ENCODE assay signal across 8 mouse cellular contexts in genomic region chr10:21991986-21992833, GRCm38 (mm10).
A peak's percentile ranks its signal among the peaks of the same experiment; 100 is the strongest.
DNase-seq lines count a peak whose midpoint lies in the region; ATAC-seq and TF ChIP-seq lines count a peak whose summit lies in the region.

No protein-coding gene starts in this region.

- TF ChIP-seq POLR2A in limb, embryonic 14.5 days (IDR thresholded peaks at IDR 0.05; ENCODE audit: borderline replicate concordance, extremely low read depth, insufficient read depth, insufficient read length) = no peak

- peaks cover 16% of the 10 kb centered on the region for H3K36me3 ChIP-seq in G1E (replicated peaks)
- H3K36me3 ChIP-seq in forebrain, embryonic 15.5 days = no peaks in the 10 kb centered on the region
- H3K36me3 ChIP-seq in hindbrain, embryonic 14.5 days (replicated peaks; ENCODE audit: control insufficient read depth, insufficient read depth) = peaks cover 15% of the 10 kb centered on the region
- H3K36me3 ChIP-seq in limb, embryonic 14.5 days (ENCODE audit: control insufficient read depth, insufficient read depth, low read length) = peaks cover 12% of the 10 kb centered on the region
- H3K36me3 ChIP-seq in midbrain, embryonic 14.5 days (ENCODE audit: control insufficient read depth, insufficient read depth, low read length) = peaks cover 13% of the 10 kb centered on the region

- WGBS in forebrain, embryonic 15.5 days = 23% methylated on average over 17 of the region's 17 CpGs
- 17% methylated on average over 17 of the region's 17 CpGs for WGBS in hindbrain, embryonic 14.5 days
- 18% methylated on average over 17 of the region's 17 CpGs for WGBS in limb, embryonic 14.5 days
- 16% methylated on average over 17 of the region's 17 CpGs for WGBS in midbrain, embryonic 14.5 days

- DNase-seq in CD4-positive, CD25-positive, alpha-beta regulatory T cell, adult 2 months (ENCODE audit: low read depth, low spot score) = peak; percentile 54
- DNase-seq in G1E (ENCODE audit: low spot score) = no peak
- DNase-seq in hindbrain, embryonic 14.5 days (ENCODE audit: low spot score) = no peak
- DNase-seq in limb, embryonic 14.5 days (ENCODE audit: low spot score) = no peak
- DNase-seq in midbrain, embryonic 14.5 days = no peak
- peak; percentile 61 for DNase-seq in telencephalon, adult 2 months (ENCODE audit: low read depth, low spot score)

- H3K27me3 ChIP-seq in G1E (ENCODE audit: insufficient read depth, low read length) = no peaks in the 10 kb centered on the region
- peaks cover 12% of the 10 kb centered on the region for H3K27me3 ChIP-seq in forebrain, embryonic 15.5 days
- H3K27me3 ChIP-seq in hindbrain, embryonic 14.5 days (ENCODE audit: control insufficient read depth, insufficient read depth, low read length) = peaks cover 13% of the 10 kb centered on the region; the same call in 1 of the 2 replicates
- no peaks in the 10 kb centered on the region for H3K27me3 ChIP-seq in limb, embryonic 14.5 days (ENCODE audit: control insufficient read depth, insufficient read depth, low read length)
- peaks cover 12% of the 10 kb centered on the region; the same call in 1 of the 2 replicates for H3K27me3 ChIP-seq in midbrain, embryonic 14.5 days (ENCODE audit: control insufficient read depth, insufficient read depth, low read length)

- H3K27ac ChIP-seq in forebrain, embryonic 15.5 days (replicated peaks) = no peak overlapping the region
- no peak overlapping the region for H3K27ac ChIP-seq in hindbrain, embryonic 14.5 days
- 0 out of 2 replicates have a peak overlapping the region, but pooled peaks have one; percentile 9 for H3K27ac ChIP-seq in limb, embryonic 14.5 days (replicated peaks; ENCODE audit: low read depth, low read length)
- H3K27ac ChIP-seq in midbrain, embryonic 14.5 days (replicated peaks; ENCODE audit: low read depth, low read length) = no peak overlapping the region

- H3K4me1 ChIP-seq in G1E (ENCODE audit: insufficient read depth, low read depth, low read length) = peaks cover 31% of the 10 kb centered on the region
- peaks cover 31% of the 10 kb centered on the region for H3K4me1 ChIP-seq in forebrain, embryonic 15.5 days
- H3K4me1 ChIP-seq in hindbrain, embryonic 14.5 days (replicated peaks; ENCODE audit: control insufficient read depth, insufficient read depth, low read length) = peaks cover 4% of the 10 kb centered on the region; the same call in 1 of the 2 replicates
- peaks cover 23% of the 10 kb centered on the region for H3K4me1 ChIP-seq in limb, embryonic 14.5 days (ENCODE audit: control insufficient read depth, insufficient read depth, low read length)
- H3K4me1 ChIP-seq in midbrain, embryonic 14.5 days (ENCODE audit: control insufficient read depth, insufficient read depth, low read length) = peaks cover 17% of the 10 kb centered on the region

- no peak overlapping the region for H3K9ac ChIP-seq in forebrain, embryonic 15.5 days (replicated peaks)
- no peak overlapping the region; the same call in 1 of the 2 replicates for H3K9ac ChIP-seq in hindbrain, embryonic 14.5 days
- peak overlapping the region; percentile 78 for H3K9ac ChIP-seq in limb, embryonic 14.5 days (ENCODE audit: low read depth, low read length, severe bottlenecking)
- 0 out of 2 replicates have a peak overlapping the region, but pooled peaks have one; percentile 23 for H3K9ac ChIP-seq in midbrain, embryonic 14.5 days (replicated peaks; ENCODE audit: low read length)

- H3K4me3 ChIP-seq in G1E (ENCODE audit: low read depth, low read length) = peak overlapping the region; percentile 91; the same call in 1 of the 2 replicates
- peak overlapping the region; percentile 21; the same call in 1 of the 2 replicates for H3K4me3 ChIP-seq in forebrain, embryonic 15.5 days
- no peak overlapping the region for H3K4me3 ChIP-seq in hindbrain, embryonic 14.5 days (replicated peaks; ENCODE audit: low read length)
- H3K4me3 ChIP-seq in limb, embryonic 14.5 days (replicated peaks; ENCODE audit: low read length) = peak overlapping the region; percentile 75
- H3K4me3 ChIP-seq in midbrain, embryonic 14.5 days (replicated peaks; ENCODE audit: low read depth, low read length) = no peak overlapping the region

- ATAC-seq in CD4-positive, CD25-positive, alpha-beta regulatory T cell, adult 4 months = no peak
- ATAC-seq in G1E (ENCODE audit: extremely low read depth, insufficient number of reproducible peaks, low FRiP score, poor library complexity, severe bottlenecking) = no peak
- no peak for ATAC-seq in forebrain, embryonic 15.5 days (replicated peaks)
- ATAC-seq in hindbrain, embryonic 14.5 days (ENCODE audit: low FRiP score) = no peak
- no peak for ATAC-seq in limb, embryonic 14.5 days (ENCODE audit: low FRiP score, low read depth)
- no peak for ATAC-seq in midbrain, embryonic 14.5 days (ENCODE audit: low FRiP score, low TSS enrichment)

- H3K9me3 ChIP-seq in G1E (replicated peaks) = no peaks in the 10 kb centered on the region
- no peaks in the 10 kb centered on the region for H3K9me3 ChIP-seq in forebrain, embryonic 15.5 days
- H3K9me3 ChIP-seq in hindbrain, embryonic 14.5 days (ENCODE audit: control insufficient read depth, low read length) = no peaks in the 10 kb centered on the region
- no peaks in the 10 kb centered on the region for H3K9me3 ChIP-seq in limb, embryonic 14.5 days (ENCODE audit: control insufficient read depth, low read length)
- H3K9me3 ChIP-seq in midbrain, embryonic 14.5 days (ENCODE audit: control insufficient read depth, low read length) = no peaks in the 10 kb centered on the region

- TF ChIP-seq CTCF in G1E (IDR thresholded peaks at IDR 0.05; ENCODE audit: low read depth, low read length) = no peak

- H3K4me2 ChIP-seq in forebrain, embryonic 15.5 days (replicated peaks) = peak overlapping the region; percentile 98
- H3K4me2 ChIP-seq in hindbrain, embryonic 14.5 days (replicated peaks) = peak overlapping the region; percentile 99
- H3K4me2 ChIP-seq in limb, embryonic 14.5 days (replicated peaks; ENCODE audit: low read depth, low read length, severe bottlenecking) = peak overlapping the region; percentile 82
- H3K4me2 ChIP-seq in midbrain, embryonic 14.5 days (ENCODE audit: low read length) = peak overlapping the region; percentile 98

Comparison
In these comparisons a context has a peak if more than half of its experiments do, and no peak if none do; other contexts are left out.
1. DNase-seq: peak in CD4-positive, CD25-positive, alpha-beta regulatory T cell, adult 2 months (single experiment) and telencephalon, adult 2 months (single experiment); none in G1E (single experiment), hindbrain, embryonic 14.5 days (single experiment), limb, embryonic 14.5 days (single experiment) and midbrain, embryonic 14.5 days (single experiment).
2. H3K4me3 ChIP-seq: peak in G1E (single experiment), forebrain, embryonic 15.5 days (single experiment) and limb, embryonic 14.5 days (single experiment); none in hindbrain, embryonic 14.5 days (single experiment) and midbrain, embryonic 14.5 days (single experiment).
3. H3K9ac ChIP-seq: peak in limb, embryonic 14.5 days (single experiment) and midbrain, embryonic 14.5 days (single experiment); none in forebrain, embryonic 15.5 days (single experiment) and hindbrain, embryonic 14.5 days (single experiment).
4. Peak in every context shown above with its lines, with median percentiles within 50 percentile points of each other: H3K4me2 ChIP-seq.